Mouse (Mus musculus) CH12.LX (cell line): ENCODE results near the gene Cryz. TPM values are rescaled to one million over a fixed set of nuclear protein-coding genes. Genes with fewer than 3 reads are reported as not detected.

Experiments used
- DNase-seq: peaks from one replicate; pipeline ENCODE4 v3.0.0-alpha.2; 2013; ENCODE audit errors: extremely low read depth
- H3K27ac ChIP-seq: 2 replicates; pipeline ENCODE4 v1.5.1; 2012; ENCODE audit warnings: low read depth, mild to moderate bottlenecking, control low read depth, moderate library complexity; ENCODE audit not compliant: insufficient read depth
- H3K27me3 ChIP-seq: replicated peaks from 2 replicates; pipeline ENCODE3; 2012; ENCODE audit warnings: inconsistent platforms
- H3K36me3 ChIP-seq, 2 experiments: replicated peaks in 1 of 2; 2 replicates each; pipeline versions ENCODE3 to v1.6.1; 2012; ENCODE audit warnings: inconsistent platforms in 1 of 2, low read length in 1 of 2, mild to moderate bottlenecking in 1 of 2, mixed read lengths in 1 of 2, moderate library complexity in 1 of 2; ENCODE audit not compliant: control insufficient read depth in 1 of 2, insufficient read depth in 1 of 2
- H3K4me1 ChIP-seq, 2 experiments: 2 replicates each; pipeline ENCODE4 v1.6.1; 2012; ENCODE audit warnings: inconsistent platforms in 1 of 2, moderate library complexity in 1 of 2; ENCODE audit not compliant: insufficient read depth in 2 of 2, control insufficient read depth in 1 of 2
- H3K4me2 ChIP-seq: 2 replicates; pipeline ENCODE4 v1.6.1; 2012; ENCODE audit warnings: low read depth, mild to moderate bottlenecking, control low read depth; ENCODE audit not compliant: poor library complexity, insufficient read depth, severe bottlenecking
- H3K4me3 ChIP-seq, 3 experiments: fragments of 150-350 bp in 1 of 3; sonication (generic) in 1 of 3; replicated peaks in 1 of 3; 2 replicates each; pipeline versions ENCODE3 to v1.5.1; 2011 to 2012; ENCODE audit warnings: low read depth in 2 of 3, low read length in 2 of 3, mild to moderate bottlenecking in 2 of 3, moderate library complexity in 2 of 3, control low read depth in 1 of 3, improper control_type of control experiment in 1 of 3, inconsistent platforms in 1 of 3, mixed read lengths in 1 of 3; ENCODE audit not compliant: poor library complexity in 1 of 3
- H3K79me2 ChIP-seq: replicated peaks from 2 replicates; pipeline ENCODE4 v1.6.1; 2012; ENCODE audit warnings: mild to moderate bottlenecking, moderate library complexity; ENCODE audit not compliant: control insufficient read depth, poor library complexity, insufficient read depth, severe bottlenecking; ENCODE audit errors: extremely low read depth
- H3K9ac ChIP-seq: 2 replicates; pipeline ENCODE4 v1.6.1; 2012; ENCODE audit warnings: low read depth, mild to moderate bottlenecking, control low read depth, moderate library complexity; ENCODE audit not compliant: insufficient read depth
- H3K9me3 ChIP-seq: replicated peaks from 2 replicates; pipeline ENCODE3; 2012; ENCODE audit warnings: low read length, inconsistent platforms, mixed read lengths
- BHLHE40 ChIP-seq: IDR thresholded peaks from 2 replicates; pipeline ENCODE4 v1.6.1; 2011; ENCODE audit warnings: mild to moderate bottlenecking, low read depth, low read length, improper control_type of control experiment
- CHD1 ChIP-seq: IDR thresholded peaks from 2 replicates; pipeline ENCODE4 v1.6.1; 2012; ENCODE audit warnings: low read depth, low read length, improper control_type of control experiment, inconsistent platforms
- CHD2 ChIP-seq: IDR thresholded peaks from 2 replicates; pipeline ENCODE4 v1.6.1; 2011; ENCODE audit warnings: low read length, improper control_type of control experiment
- HCFC1 ChIP-seq: IDR thresholded peaks from 2 replicates; pipeline ENCODE4 v1.6.1; 2012; ENCODE audit warnings: low read depth, mild to moderate bottlenecking, inconsistent platforms, low read length, improper control_type of control experiment
- JUND ChIP-seq: conservative IDR thresholded peaks from 2 replicates; pipeline ENCODE4 v1.6.1; 2011; ENCODE audit warnings: low read depth, low read length, improper control_type of control experiment
- MAFK ChIP-seq: IDR thresholded peaks from 2 replicates; pipeline ENCODE4 v1.6.1; 2011; ENCODE audit warnings: low read length, improper control_type of control experiment; ENCODE audit not compliant: insufficient replicate concordance
- MAX ChIP-seq: IDR thresholded peaks from 2 replicates; pipeline ENCODE4 v1.6.1; 2011; ENCODE audit warnings: low read length, improper control_type of control experiment
- MEF2A ChIP-seq: IDR thresholded peaks from 2 replicates; pipeline ENCODE4 v1.6.1; 2014; ENCODE audit warnings: low read depth, mild to moderate bottlenecking, inconsistent platforms, low read length, improper control_type of control experiment, borderline replicate concordance
- MYC ChIP-seq: IDR thresholded peaks from 2 replicates; pipeline ENCODE4 v1.6.1; 2011; ENCODE audit warnings: low read depth, mild to moderate bottlenecking, improper control_type of control experiment, low read length
- NELFE ChIP-seq: IDR thresholded peaks from 2 replicates; pipeline ENCODE4 v1.6.1; 2011; ENCODE audit warnings: low read depth, low read length, improper control_type of control experiment
- PAX5 ChIP-seq: IDR thresholded peaks from 2 replicates; pipeline ENCODE4 v1.6.1; 2012; ENCODE audit warnings: low read length, inconsistent platforms, mixed read lengths
- POLR2AphosphoS2 ChIP-seq: IDR thresholded peaks from 2 replicates; pipeline ENCODE4 v1.6.1; 2011; ENCODE audit warnings: low read depth, low read length, improper control_type of control experiment
- RAD21 ChIP-seq: IDR thresholded peaks from 2 replicates; pipeline ENCODE4 v1.6.1; 2011; ENCODE audit warnings: low read depth, mild to moderate bottlenecking, low read length, improper control_type of control experiment, moderate library complexity
- RCOR1 ChIP-seq: conservative IDR thresholded peaks from 2 replicates; pipeline ENCODE4 v1.6.1; 2012; ENCODE audit warnings: low read depth, mild to moderate bottlenecking, inconsistent platforms, low read length, improper control_type of control experiment
- SMC3 ChIP-seq: IDR thresholded peaks from 2 replicates; pipeline ENCODE4 v1.6.1; 2011; ENCODE audit warnings: low read depth, low read length, improper control_type of control experiment
- TBP ChIP-seq: conservative IDR thresholded peaks from 2 replicates; pipeline ENCODE4 v1.6.1; 2011; ENCODE audit warnings: low read depth, low read length, improper control_type of control experiment
- TCF12 ChIP-seq: IDR thresholded peaks from 2 replicates; pipeline ENCODE4 v1.6.1; 2014; ENCODE audit warnings: low read depth, mild to moderate bottlenecking, inconsistent platforms, low read length, improper control_type of control experiment
- UBTF ChIP-seq: IDR thresholded peaks from 2 replicates; pipeline ENCODE4 v1.6.1; 2012; ENCODE audit warnings: low read depth, mild to moderate bottlenecking, inconsistent platforms, low read length, improper control_type of control experiment, moderate library complexity
- USF1 ChIP-seq: IDR thresholded peaks from 2 replicates; pipeline ENCODE4 v1.6.1; 2014; ENCODE audit warnings: low read depth, mild to moderate bottlenecking, inconsistent platforms, low read length, improper control_type of control experiment
- USF2 ChIP-seq: conservative IDR thresholded peaks from 2 replicates; pipeline ENCODE4 v1.6.1; 2011; ENCODE audit warnings: low read depth, low read length, improper control_type of control experiment
- ZKSCAN1 ChIP-seq: IDR thresholded peaks from 2 replicates; pipeline ENCODE4 v1.6.1; 2012; ENCODE audit warnings: low read depth, inconsistent platforms, low read length, improper control_type of control experiment, borderline replicate concordance
- ZMIZ1 ChIP-seq: IDR thresholded peaks from 2 replicates; pipeline ENCODE4 v1.6.1; 2012; ENCODE audit warnings: low read depth, mild to moderate bottlenecking, inconsistent platforms, low read length, improper control_type of control experiment
- ZNF384 ChIP-seq: IDR thresholded peaks from 2 replicates; pipeline ENCODE4 v1.6.1; 2012; ENCODE audit warnings: low read depth, low read length, improper control_type of control experiment, inconsistent platforms
- dilution Hi-C: fragments of 300-500 bp; cut with MboI; formaldehyde crosslinking; loops from 2 replicates; pipeline ENCODE4 v1.14.3; 2020; ENCODE audit warnings: low sequenced_read_pairs; ENCODE audit not compliant: extremely low pct_unique_long_range_greater_than_20kb, extremely low pct_ligation_motif_present
- in situ Hi-C: fragments of 300-500 bp; cut with MboI; formaldehyde crosslinking; loops from 3 replicates; pipeline ENCODE4 v1.14.3; 2019; ENCODE audit warnings: low sequenced_read_pairs, low pct_ligation_motif_present, low pct_unique_long_range_greater_than_20kb, mixed read lengths
- polyA plus RNA-seq: library from polyadenylated mRNA; unstranded; fragments of >175 nt; gene quantifications from 2 replicates; pipeline ENCODE4 v1.2.1, GENCODE M21; 2012; ENCODE audit warnings: low read depth; ENCODE audit not compliant: insufficient read length
- total RNA-seq, 2 experiments: library from RNA; depleted of rRNA; stranded (reverse); fragments of 300-350 nt in 1 of 2; fragments of >200 nt in 1 of 2; gene quantifications; 2 replicates each; pipeline ENCODE4 v1.2.3; 2012 to 2014

Gene Cryz
- total and polyA plus RNA-seq, 3 experiments = 29.2 to 39.8 (median 31.2) TPM

DNA sequence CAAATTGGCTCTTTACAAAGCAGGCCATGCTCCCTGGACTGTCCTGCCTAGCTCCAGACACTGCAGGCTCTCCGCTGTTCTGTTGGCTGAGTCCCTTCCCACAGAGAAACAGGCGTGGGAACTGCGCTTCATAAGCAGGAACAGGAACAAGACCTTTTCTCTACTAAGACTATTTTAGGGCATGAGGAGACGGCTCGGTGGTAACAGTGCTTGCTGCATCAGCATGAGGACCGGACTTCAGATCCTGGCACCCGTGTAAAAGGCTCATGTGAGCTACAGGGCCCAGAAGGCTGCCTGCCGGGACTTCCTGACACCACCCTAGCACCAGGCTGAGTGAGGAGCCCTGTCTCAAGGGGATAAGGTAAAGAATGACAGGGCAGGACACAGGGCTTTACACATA, 12.2 kb upstream of the Cryz start:
- Histone ChIP-seq H3K36me3 (peaks cover 48 to 60% of the 10 kb centered on the region in 2 experiments), H3K27me3 (no peaks in the 10 kb centered on the region), H3K4me1 (no peaks in the 10 kb centered on the region), H3K9me3 (no peaks in the 10 kb centered on the region), H3K9ac (no peak overlapping the region), H3K27ac (no peak overlapping the region), H3K4me2 (no peak overlapping the region), H3K79me2 (no peaks in the 10 kb centered on the region), H3K4me3 (no peak overlapping the region)
- in situ Hi-C loops (no loop called here), dilution Hi-C loops (no loop called here)
- no peak for DNase-seq
- TF ChIP-seq HCFC1 = no peak
- TF ChIP-seq NELFE = no peak
- no peak for TF ChIP-seq RAD21
- no peak for TF ChIP-seq CHD1
- no peak for TF ChIP-seq MEF2A
- TF ChIP-seq TCF12 = no peak
- TF ChIP-seq RCOR1 = no peak
- no peak for TF ChIP-seq PAX5
- TF ChIP-seq TBP = no peak
- TF ChIP-seq MAFK = no peak
- no peak for TF ChIP-seq POLR2AphosphoS2
- TF ChIP-seq UBTF = no peak
- TF ChIP-seq MYC = no peak
- TF ChIP-seq MAX = no peak
- no peak for TF ChIP-seq ZMIZ1
- no peak for TF ChIP-seq BHLHE40
- no peak for TF ChIP-seq ZNF384

DNA sequence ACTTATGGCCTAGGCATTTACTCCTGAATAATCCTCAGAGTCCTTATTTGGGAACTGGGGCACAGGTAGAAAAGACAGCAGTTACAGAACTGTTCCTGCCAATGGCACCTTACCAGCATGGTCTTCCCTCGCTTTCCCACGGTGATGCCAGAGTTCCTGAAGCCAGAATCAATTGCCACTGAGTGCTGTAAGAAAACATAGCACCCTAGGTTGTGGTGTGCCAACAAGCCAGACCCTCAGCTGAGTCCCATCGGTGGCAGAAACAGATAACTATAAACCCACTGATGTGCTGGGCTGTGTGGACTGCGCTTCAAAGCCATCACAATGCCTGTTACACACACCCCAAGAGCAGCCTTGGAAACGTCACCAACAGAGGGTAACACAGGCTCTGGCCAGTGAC, 5.5 kb upstream of the Cryz start:
- no peaks in the 10 kb centered on the region for H3K27me3 ChIP-seq
- H3K9me3 ChIP-seq = no peaks in the 10 kb centered on the region
- H3K4me2 ChIP-seq = no peak overlapping the region
- H3K4me1 ChIP-seq = peaks cover 0 to 7% of the 10 kb centered on the region in 2 experiments; a peak in 1 of 4 replicates
- TF ChIP-seq CHD2 = no peak
- TF ChIP-seq USF1 = no peak
- no peak for TF ChIP-seq MEF2A
- TF ChIP-seq CHD1 = no peak
- no peak for TF ChIP-seq RAD21
- no peak for TF ChIP-seq SMC3
- no peak for TF ChIP-seq USF2
- no peak for TF ChIP-seq JUND
- TF ChIP-seq MYC = no peak
- TF ChIP-seq ZKSCAN1 = no peak
- no peaks in the 10 kb centered on the region for H3K79me2 ChIP-seq
- in situ Hi-C loops (no loop called here), dilution Hi-C loops (no loop called here)
- H3K27ac ChIP-seq = no peak overlapping the region
- no peak overlapping the region for H3K4me3 ChIP-seq
- H3K9ac ChIP-seq = no peak overlapping the region
- no peak for DNase-seq
- peaks cover 58 to 86% of the 10 kb centered on the region in 2 experiments for H3K36me3 ChIP-seq
